Mouse (Mus musculus) G1E-ER4 (cell line): ENCODE data around the gene Agap1. TPM values are rescaled to one million over a fixed set of nuclear protein-coding genes. Genes with fewer than 3 reads are reported as not detected.

Experiments
- GATA1 ChIP-seq: IDR thresholded peaks from one replicate; pipeline ENCODE4 v1.8.0; 2012; ENCODE audit warnings: low read length, inconsistent platforms
- polyA plus RNA-seq: library from polyadenylated mRNA; stranded (reverse); fragments of >175 nt; gene quantifications from 2 replicates; pipeline ENCODE4 v1.2.3, GENCODE M21; 2012

Agap1 gene
- polyA plus RNA-seq, 1 experiment, result not detected

- TF ChIP-seq GATA1, result no peak
Measured at GRCm38 (mm10) chr1:89850681-89851414, 396.2 kb downstream of the Agap1 start.

- TF ChIP-seq GATA1, result no peak
Measured at GRCm38 (mm10) chr1:89859182-89859581, 404.6 kb downstream of the Agap1 start.

GRCm38 (mm10) chr1:89860017-89860730 is 405.6 kb downstream of the Agap1 start:
- no peak for TF ChIP-seq GATA1

GRCm38 (mm10) chr1:89865787-89866186 is 411.2 kb downstream of the Agap1 start:
- TF ChIP-seq GATA1, result no peak

- TF ChIP-seq GATA1, result no peak
Measured at GRCm38 (mm10) chr1:89867847-89868246, 413.2 kb downstream of the Agap1 start.

- TF ChIP-seq GATA1, result no peak
Measured at GRCm38 (mm10) chr1:89870134-89870905, 415.7 kb downstream of the Agap1 start.

GRCm38 (mm10) chr1:89870906-89871211 is 416.3 kb downstream of the Agap1 start:
- TF ChIP-seq GATA1, result no peak

GRCm38 (mm10) chr1:89876346-89877072 is 421.9 kb downstream of the Agap1 start:
- TF ChIP-seq GATA1, result no peak

- TF ChIP-seq GATA1, result no peak
Measured at GRCm38 (mm10) chr1:89878496-89878895, 423.9 kb downstream of the Agap1 start.

GRCm38 (mm10) chr1:89880193-89880592 is 425.6 kb downstream of the Agap1 start:
- TF ChIP-seq GATA1, result no peak

GRCm38 (mm10) chr1:89880834-89881233 is 426.2 kb downstream of the Agap1 start:
- TF ChIP-seq GATA1, result no peak

GRCm38 (mm10) chr1:89884335-89884734 is 429.7 kb downstream of the Agap1 start:
- no peak for TF ChIP-seq GATA1

GRCm38 (mm10) chr1:89885696-89886095 is 431.1 kb downstream of the Agap1 start:
- TF ChIP-seq GATA1, result no peak

GRCm38 (mm10) chr1:89891400-89891799 is 436.8 kb downstream of the Agap1 start:
- no peak for TF ChIP-seq GATA1

GRCm38 (mm10) chr1:89892281-89892680 is 437.7 kb downstream of the Agap1 start:
- TF ChIP-seq GATA1, result no peak

- TF ChIP-seq GATA1, result no peak
Measured at GRCm38 (mm10) chr1:89895801-89896200, 441.2 kb downstream of the Agap1 start.
